Comparison of ENCODE assay signal across 13 mouse cellular contexts in genomic region chr15:25302671-25303294, GRCm38 (mm10).
DNase-seq lines count a peak whose midpoint lies in the region; ATAC-seq and TF ChIP-seq lines count a peak whose summit lies in the region.
"Had no signal": no experiment of that assay in that cellular context is flagged by ENCODE, and none has a peak within 500 bp of the region (broad histone marks: within the 10 kb centered on the region; RNA-seq: fewer than 3 reads in every experiment).

No protein-coding gene starts in this region.

- H3K27ac ChIP-seq in forebrain, embryonic 14.5 days (ENCODE audit: low read depth, low read length): no peak overlapping the region
- H3K27ac ChIP-seq in forebrain, embryonic 12.5 days: no peak overlapping the region
- no peak overlapping the region for H3K27ac ChIP-seq in kidney, embryonic 15.5 days
- no peak overlapping the region for H3K27ac ChIP-seq in lung, postnatal 0 days (ENCODE audit: low read length)
- H3K27ac ChIP-seq: lung, embryonic 15.5 days; neural tube, embryonic 12.5 days; stomach, embryonic 15.5 days had no signal

- TF ChIP-seq CTCF in lung, postnatal 0 days (IDR thresholded peaks at IDR 0.05): no peak

- intact Hi-C loops in heart, postnatal 36 days (cut with DNase I): no loop called here

- H3K4me3 ChIP-seq in forebrain, embryonic 14.5 days (ENCODE audit: low read depth, low read length): no peak overlapping the region
- no peak overlapping the region for H3K4me3 ChIP-seq in forebrain, embryonic 12.5 days (replicated peaks)
- no peak overlapping the region for H3K4me3 ChIP-seq in kidney, embryonic 15.5 days (replicated peaks)
- no peak overlapping the region for H3K4me3 ChIP-seq in lung, postnatal 0 days (ENCODE audit: low read depth, low read length)
- H3K4me3 ChIP-seq: lung, embryonic 15.5 days; neural tube, embryonic 12.5 days; stomach, embryonic 15.5 days had no signal

- no peaks in the 10 kb centered on the region for H3K27me3 ChIP-seq in forebrain, embryonic 14.5 days (replicated peaks; ENCODE audit: control insufficient read depth, insufficient read depth, low read length)
- H3K27me3 ChIP-seq in forebrain, embryonic 12.5 days: no peaks in the 10 kb centered on the region
- no peaks in the 10 kb centered on the region for H3K27me3 ChIP-seq in kidney, embryonic 15.5 days
- no peaks in the 10 kb centered on the region for H3K27me3 ChIP-seq in lung, postnatal 0 days (replicated peaks; ENCODE audit: insufficient read depth, low read length)
- H3K27me3 ChIP-seq: lung, embryonic 15.5 days; neural tube, embryonic 12.5 days; stomach, embryonic 15.5 days had no signal

- ATAC-seq in forebrain, embryonic 14.5 days: peak; percentile 72; the same call in 1 of the 2 replicates
- ATAC-seq in forebrain, embryonic 12.5 days (ENCODE audit: low FRiP score): no peak
- ATAC-seq in kidney, embryonic 15.5 days (replicated peaks; ENCODE audit: low FRiP score): no peak
- ATAC-seq in lung, postnatal 0 days: no peak

- peaks cover 4% of the 10 kb centered on the region; the same call in 1 of the 2 replicates for H3K4me1 ChIP-seq in forebrain, embryonic 14.5 days (ENCODE audit: control insufficient read depth, insufficient read depth, low read length)
- peaks cover 5% of the 10 kb centered on the region; the same call in 1 of the 2 replicates for H3K4me1 ChIP-seq in forebrain, embryonic 12.5 days
- no peaks in the 10 kb centered on the region for H3K4me1 ChIP-seq in kidney, embryonic 15.5 days
- no peaks in the 10 kb centered on the region for H3K4me1 ChIP-seq in lung, postnatal 0 days (ENCODE audit: insufficient read depth, low read depth, low read length)
- H3K4me1 ChIP-seq: lung, embryonic 15.5 days; neural tube, embryonic 12.5 days; stomach, embryonic 15.5 days had no signal

- no peaks in the 10 kb centered on the region for H3K36me3 ChIP-seq in forebrain, embryonic 14.5 days (ENCODE audit: control insufficient read depth, insufficient read depth, low read length)
- no peaks in the 10 kb centered on the region for H3K36me3 ChIP-seq in forebrain, embryonic 12.5 days (replicated peaks)
- no peaks in the 10 kb centered on the region for H3K36me3 ChIP-seq in kidney, embryonic 15.5 days
- H3K36me3 ChIP-seq in lung, postnatal 0 days (ENCODE audit: insufficient read depth, low read length): no peaks in the 10 kb centered on the region
- H3K36me3 ChIP-seq: G1E; lung, embryonic 15.5 days; neural tube, embryonic 12.5 days; stomach, embryonic 15.5 days had no signal

- no peak overlapping the region for H3K4me2 ChIP-seq in forebrain, embryonic 14.5 days (ENCODE audit: low read length)
- no peak overlapping the region for H3K4me2 ChIP-seq in forebrain, embryonic 12.5 days
- H3K4me2 ChIP-seq in kidney, embryonic 15.5 days: no peak overlapping the region
- no peak overlapping the region for H3K4me2 ChIP-seq in lung, postnatal 0 days (replicated peaks; ENCODE audit: low read depth, low read length)
- H3K4me2 ChIP-seq: lung, embryonic 15.5 days; neural tube, embryonic 12.5 days; stomach, embryonic 15.5 days had no signal

- DNase-seq in forebrain, embryonic 14.5 days (ENCODE audit: low spot score): peak; percentile 76
- DNase-seq in ovary, postnatal 36 days (ENCODE audit: low spot score): peak; percentile 18
- DNase-seq in ovary, postnatal 14 days (ENCODE audit: low spot score): no peak
- DNase-seq in MN1 (ENCODE audit: low spot score): peak; percentile 22
- peak; percentile 25 to 31 for DNase-seq in heart, postnatal 36 days
- no peak for DNase-seq in lung, postnatal 0 days (ENCODE audit: low spot score)
- DNase-seq: cerebellum, adult 11 months had no signal

- H3K9me3 ChIP-seq in forebrain, embryonic 14.5 days (replicated peaks; ENCODE audit: control insufficient read depth, low read length): no peaks in the 10 kb centered on the region
- H3K9me3 ChIP-seq in forebrain, embryonic 12.5 days: no peaks in the 10 kb centered on the region
- no peaks in the 10 kb centered on the region for H3K9me3 ChIP-seq in kidney, embryonic 15.5 days (replicated peaks)
- no peaks in the 10 kb centered on the region for H3K9me3 ChIP-seq in lung, postnatal 0 days (ENCODE audit: low read length)
- H3K9me3 ChIP-seq: lung, embryonic 15.5 days; neural tube, embryonic 12.5 days; stomach, embryonic 15.5 days had no signal

- 52% methylated on average over 8 of the region's 8 CpGs for WGBS in forebrain, embryonic 14.5 days
- 73% methylated on average over 8 of the region's 8 CpGs for WGBS in forebrain, embryonic 12.5 days
- WGBS in kidney, embryonic 15.5 days: 47% methylated on average over 8 of the region's 8 CpGs
- WGBS in lung, postnatal 0 days: 45% methylated on average over 8 of the region's 8 CpGs

- no peak overlapping the region for H3K9ac ChIP-seq in forebrain, embryonic 14.5 days (ENCODE audit: low read length)
- no peak overlapping the region for H3K9ac ChIP-seq in forebrain, embryonic 12.5 days
- no peak overlapping the region for H3K9ac ChIP-seq in kidney, embryonic 15.5 days
- no peak overlapping the region for H3K9ac ChIP-seq in lung, postnatal 0 days (replicated peaks; ENCODE audit: low read depth)
- H3K9ac ChIP-seq: lung, embryonic 15.5 days; neural tube, embryonic 12.5 days; stomach, embryonic 15.5 days had no signal

- TF ChIP-seq EP300 in lung, postnatal 0 days (IDR thresholded peaks at IDR 0.05): no peak

Comparison
In these comparisons a context has a peak if more than half of its experiments do, and no peak if none do; other contexts are left out.
1. DNase-seq: peak in forebrain, embryonic 14.5 days (single experiment), ovary, postnatal 36 days (single experiment), MN1 (single experiment) and heart, postnatal 36 days (2 of 2); none in ovary, postnatal 14 days (single experiment) and lung, postnatal 0 days (single experiment).